Mouse (Mus musculus) kidney, postnatal 10 days (tissue): ENCODE data around the gene Map1b.
A peak's percentile ranks its signal among the peaks of the same experiment; 100 is the strongest.

Source experiments
- DNase-seq: peaks from one replicate; pipeline ENCODE4 v3.0.0; 2021; ENCODE audit warnings: mixed read lengths

Gene Map1b

DNA sequence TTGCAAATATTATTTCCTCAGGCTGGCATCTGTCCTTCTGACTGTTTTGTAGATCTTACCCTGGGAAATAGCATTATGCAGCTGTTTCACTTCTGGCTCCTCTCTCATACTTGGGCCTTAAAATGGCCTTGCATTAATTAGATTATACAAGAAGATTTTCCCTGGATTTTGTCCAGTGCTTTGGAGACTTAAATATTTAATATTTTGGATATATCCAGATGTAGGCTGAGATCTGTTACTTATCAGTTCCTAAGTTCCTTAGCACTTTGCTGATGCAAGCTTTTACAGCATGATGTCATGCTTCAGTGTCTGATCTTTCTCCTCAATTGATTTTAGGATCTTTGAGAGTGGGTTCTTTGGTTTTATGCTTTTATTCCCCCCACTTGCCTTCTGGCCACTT lies 11.6 kb upstream of the Map1b start:
- DNase-seq: no peak

DNA sequence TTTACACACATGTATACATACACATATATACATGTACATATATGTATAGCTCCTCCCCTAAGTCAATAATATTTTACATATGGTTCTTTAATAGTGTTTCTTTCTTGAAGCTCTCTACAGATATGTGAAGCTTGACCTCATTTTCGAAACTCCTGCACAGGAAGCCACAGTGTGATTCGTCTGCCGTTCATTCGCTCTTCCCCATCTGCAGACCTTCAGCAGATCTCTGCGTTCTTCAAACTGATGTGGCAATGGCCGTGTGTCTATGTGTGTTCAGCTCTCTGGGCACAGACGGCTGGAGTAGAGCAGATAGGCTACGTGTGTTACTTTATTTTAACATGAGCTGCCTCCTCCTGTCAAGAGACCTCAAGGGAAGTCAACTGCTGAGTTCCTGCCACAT lies 9.2 kb upstream of the Map1b start:
- DNase-seq: no peak

DNA sequence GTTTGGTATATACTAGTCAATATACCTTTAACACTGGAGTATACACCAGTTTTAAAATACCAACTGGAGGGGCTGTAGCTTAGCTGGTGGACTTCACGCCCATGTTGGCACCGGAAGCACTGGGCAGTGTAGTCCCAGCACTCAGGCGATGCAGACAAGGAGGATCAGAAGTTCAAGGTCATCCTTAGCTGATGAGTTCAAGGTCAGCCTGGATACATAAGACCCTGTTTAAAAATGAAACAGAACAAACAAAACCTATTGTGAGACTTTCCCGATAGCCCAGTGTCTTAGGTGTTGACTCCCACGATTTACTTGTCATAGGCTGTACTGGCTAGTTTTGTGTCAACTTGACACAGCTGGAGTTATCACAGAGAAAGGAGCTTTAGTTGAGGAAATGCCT lies 1.5 kb upstream of the Map1b start:
- DNase-seq: no peak

DNA sequence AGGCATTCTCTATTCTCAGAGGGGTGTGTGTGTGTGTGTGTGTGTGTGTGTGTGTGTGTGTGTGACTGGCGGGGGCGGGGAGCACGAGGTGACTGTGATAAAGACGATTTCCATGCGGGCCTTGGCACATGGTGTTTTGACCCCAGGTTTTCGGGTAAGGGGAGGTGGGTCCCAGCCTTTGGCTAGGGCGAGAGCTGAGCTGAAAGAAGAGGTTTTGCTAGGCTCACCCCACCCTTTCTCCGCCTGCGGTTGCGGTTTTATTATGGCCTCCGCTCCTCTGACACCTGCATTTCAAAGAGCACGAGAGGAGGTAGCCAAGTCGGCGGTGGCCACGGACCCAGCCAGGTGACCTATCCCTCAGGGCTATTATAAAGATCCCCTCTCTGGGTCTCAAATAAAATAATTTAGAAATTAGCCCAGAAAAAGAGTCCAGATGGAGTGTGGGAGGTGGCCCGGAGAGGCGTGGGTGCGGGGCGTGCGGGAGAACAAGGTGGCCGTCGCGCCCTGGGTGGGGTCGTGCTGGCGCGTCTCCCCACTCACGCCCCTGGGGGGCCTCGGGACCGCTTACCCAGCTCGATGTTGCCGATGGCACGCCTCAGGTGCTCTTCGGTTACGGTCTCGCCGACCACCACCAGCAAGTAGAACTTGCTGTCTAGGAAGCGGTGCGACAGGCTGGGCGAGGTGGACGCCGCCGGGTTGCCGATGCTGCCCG lies 448 bp downstream of the Map1b start:
- peak; percentile 34 for DNase-seq

DNA sequence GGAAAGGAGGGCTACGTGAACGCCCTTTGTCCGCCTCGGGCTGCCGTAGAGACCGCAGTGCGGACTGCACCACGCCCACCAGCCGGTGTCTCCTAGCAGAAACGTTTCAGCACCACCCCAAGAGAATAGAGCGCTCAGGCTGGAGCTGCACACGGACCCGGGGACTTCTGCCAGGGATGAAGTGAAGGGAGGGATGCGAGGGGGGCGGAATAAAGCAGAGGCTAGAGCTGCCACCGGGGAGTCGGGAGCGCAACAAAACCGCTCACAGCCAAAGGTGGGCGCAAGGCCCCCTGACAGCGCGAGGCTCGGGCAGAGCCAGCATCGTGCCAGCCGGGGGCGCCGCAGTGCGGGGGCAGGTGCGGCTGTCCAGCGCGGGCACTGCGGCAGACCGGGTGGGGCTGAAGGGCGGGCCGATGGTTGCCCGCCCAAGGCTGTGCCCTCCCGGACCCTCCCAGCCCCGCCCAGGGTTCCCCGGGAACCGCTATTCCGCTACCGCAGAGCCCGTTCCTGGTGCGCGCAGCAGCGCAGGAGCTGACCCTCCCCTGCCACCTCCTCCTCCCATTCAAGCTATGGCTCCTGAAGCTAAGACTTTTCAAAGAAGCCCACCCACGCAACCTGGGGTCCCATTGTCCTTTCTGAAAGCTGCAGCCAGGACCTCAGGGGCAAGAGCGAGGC lies 1.3 kb downstream of the Map1b start:
- DNase-seq: peak; percentile 83

DNA sequence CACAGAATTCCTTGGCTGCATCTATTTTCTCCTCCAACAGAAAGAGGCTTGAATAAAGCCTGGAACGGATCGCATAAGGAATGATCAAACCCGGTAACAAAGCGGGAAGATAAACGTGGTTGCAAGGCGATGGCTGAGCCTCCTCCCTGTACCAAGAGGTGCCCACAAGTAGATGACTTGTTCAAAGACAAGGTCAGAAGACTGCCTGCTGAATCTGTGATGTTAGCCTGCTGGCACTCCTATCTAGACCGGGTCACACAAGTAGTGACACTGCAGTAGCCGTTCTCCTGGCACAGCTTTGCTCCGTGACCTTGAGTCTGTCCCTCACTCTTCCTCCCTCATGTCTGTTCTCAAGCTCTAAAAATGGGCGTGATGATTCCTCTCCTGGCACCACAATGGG lies 2.4 kb downstream of the Map1b start:
- DNase-seq: no peak

DNA sequence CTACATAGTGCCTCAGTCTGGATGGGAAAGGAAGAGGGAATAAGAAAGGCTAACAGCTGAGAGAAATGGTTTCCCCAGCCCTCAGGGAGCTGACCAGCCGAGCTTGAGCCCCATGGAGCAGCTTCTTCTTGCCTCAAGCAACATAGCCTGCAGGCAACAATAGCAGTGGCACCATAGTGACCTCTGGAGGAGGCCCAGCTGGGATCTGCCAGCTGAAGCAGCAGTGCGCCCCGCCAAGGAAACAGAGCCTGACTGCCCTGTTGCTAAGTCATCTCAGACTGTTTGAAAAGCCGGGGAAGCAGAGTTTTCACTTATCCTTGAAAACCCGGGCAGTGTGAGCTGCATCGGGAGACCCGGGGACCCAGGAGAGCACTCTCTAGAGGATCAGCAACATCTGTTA lies 3.2 kb downstream of the Map1b start:
- peak; percentile 72 for DNase-seq

DNA sequence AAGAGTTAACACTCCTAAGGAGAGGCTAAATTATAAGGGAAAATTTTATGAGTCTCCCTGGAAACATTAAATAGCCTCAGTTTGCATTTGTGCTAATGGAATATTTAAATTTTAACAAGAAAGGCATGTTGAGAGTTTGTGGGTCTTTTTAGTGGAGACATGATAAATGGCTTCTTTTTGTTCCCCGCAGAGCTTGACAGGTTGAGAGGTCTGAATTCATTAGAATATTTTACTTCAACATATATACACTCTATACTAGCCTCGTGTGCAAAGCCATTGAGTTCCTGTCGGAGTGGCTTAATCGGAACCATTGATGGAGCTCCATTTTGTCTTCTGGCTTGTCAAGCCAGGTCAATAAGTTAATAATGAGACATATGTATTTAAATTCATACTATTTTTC lies 6.4 kb downstream of the Map1b start:
- no peak for DNase-seq

DNA sequence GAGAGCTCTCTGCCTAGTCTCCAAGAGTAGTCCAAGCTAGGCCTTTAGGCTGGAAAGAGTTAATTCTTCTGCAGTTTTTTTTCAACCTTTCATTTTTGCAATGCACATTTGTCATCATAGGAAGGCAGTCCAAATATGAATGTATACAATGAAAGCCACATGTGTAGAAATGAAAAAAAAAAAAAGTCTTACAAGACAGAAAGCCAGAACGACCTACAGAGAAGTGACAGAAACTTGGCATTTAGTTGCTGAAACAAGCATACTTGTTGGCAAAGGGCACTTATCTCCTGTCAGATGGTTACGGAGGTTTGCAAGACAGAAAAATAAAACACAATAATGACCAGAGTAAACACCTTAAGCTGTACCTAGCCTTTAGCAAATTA lies 9.8 kb downstream of the Map1b start:
- no peak for DNase-seq

DNA sequence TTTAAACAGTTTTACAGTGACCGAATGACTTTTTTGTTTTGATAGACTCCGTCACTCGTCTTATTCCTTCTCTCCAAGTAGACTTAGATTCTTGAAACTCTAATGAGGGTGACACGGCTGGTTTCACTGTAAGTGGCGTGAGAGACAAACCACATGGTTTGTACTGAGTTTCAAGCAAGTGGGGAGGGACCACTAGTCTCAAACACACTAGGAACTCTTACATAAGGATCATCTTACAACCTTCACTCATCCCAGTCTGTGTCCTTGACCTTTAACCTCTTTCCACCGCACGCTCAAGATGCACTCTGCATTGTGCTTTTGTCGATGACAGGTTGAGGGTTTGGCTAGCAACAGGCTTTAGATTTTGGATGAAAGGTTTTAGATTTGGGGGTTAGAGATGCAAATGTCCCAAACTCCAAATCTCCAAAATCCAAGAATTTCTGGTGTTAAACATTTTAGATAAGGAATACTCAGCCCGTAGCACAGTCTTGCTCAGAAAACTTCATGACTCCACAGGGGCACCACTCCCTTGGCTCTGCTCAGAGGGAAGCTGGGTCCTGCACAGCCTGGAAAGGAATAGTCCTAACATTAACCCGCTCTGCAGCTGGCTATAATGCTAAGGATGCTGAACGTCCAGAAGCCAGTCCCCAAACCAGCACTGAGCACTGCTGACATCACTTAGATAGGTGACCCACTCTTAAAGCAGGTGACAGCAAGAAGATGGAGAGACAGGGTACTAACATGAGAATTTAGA lies 10.3 kb downstream of the Map1b start:
- DNase-seq: no peak

DNA sequence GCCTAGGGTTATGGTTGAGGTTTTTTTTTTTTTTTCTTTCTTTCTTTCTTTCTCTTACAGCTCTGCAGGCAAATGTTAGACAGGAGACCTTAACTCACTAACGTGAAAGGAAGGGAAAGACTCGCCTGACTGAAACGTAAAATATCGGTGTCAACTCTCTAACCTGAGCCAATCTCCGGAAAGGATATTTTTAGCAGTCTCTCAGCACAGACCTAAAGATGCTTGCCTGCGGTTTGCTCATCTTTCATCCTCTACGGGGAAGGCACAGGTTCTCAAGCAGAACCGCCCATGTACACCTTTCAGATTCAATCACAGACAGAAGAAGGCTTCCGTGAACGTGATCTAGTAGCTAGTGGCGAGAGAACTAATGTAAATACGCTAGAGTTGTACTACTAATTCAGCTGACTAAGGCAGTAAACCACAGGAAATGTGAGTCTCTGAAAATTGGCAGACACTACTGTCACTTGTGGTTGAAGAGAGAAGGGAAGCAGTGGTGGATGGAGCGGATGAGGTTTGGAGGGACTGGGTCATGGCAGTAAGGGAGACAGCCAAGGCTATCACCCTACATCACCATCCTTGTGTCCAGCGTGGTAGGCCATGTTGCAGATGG lies 12.9 kb downstream of the Map1b start:
- DNase-seq: no peak

DNA sequence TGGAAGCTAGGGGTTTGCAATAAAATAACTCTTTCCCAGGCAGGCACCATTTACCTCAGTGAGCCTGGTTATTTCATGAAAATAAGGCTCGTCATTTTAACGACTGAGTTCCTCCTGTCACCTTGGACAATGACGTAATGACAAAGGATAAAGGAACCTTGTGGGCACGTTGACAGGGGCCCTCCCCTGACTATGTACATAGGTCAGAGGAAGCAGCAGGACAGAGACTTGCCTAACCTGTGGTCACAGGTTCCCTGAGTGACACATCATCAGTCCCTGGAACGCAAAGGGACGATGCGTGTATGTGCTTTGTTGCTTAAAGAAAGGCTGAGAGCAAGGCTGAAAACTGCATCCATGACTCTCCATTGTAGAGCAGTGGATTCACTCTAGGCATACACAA lies 13.4 kb downstream of the Map1b start:
- no peak for DNase-seq

DNA sequence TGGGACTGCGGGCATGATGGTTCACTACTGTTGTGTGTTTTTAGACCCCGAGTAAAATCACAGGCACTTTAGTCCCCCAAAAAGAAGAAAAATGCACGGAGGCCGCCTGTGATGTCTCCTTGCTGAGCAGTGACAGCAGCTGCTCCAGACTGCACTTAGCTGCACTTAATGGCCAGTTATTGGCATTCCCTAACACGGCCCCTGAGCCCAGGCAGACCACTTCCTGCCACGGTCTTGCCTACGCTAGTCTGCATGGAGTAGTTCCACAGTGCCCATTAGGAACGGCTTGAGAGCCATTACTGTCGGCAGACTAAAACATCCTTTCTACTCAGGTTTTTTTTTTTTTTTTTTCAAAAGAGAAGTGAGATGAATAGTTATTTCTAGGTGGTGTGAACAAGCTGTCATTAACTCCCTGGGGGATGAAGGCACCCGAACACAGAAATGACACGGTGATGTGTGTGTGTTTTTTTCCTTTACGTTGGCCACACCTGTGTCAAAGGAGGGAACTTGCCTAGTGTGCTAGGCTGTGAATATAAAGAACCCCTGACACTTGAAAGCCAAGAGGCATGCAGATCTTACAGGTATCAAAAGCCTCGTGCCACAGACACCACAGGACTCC lies 14.1 kb downstream of the Map1b start:
- DNase-seq: no peak

DNA sequence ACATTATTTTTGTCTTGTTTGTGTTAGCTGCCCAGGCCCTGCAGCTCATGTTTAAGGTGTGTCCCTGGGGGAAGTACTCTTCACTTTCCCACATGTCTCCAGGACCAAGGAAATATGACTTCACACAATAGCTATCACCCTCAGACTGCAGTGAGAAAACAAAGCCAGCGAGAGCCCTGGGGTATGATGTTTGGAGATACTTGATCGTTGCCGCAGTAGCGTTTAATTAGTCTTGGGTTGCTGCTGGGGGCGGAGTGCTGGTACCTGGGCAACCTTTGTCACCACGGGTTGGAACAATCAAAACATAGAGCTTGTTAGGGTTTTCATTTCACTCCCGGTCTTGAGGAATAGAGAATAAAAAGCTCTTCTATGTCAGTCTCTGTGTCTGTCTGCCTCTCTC lies 14.9 kb downstream of the Map1b start:
- no peak for DNase-seq

DNA sequence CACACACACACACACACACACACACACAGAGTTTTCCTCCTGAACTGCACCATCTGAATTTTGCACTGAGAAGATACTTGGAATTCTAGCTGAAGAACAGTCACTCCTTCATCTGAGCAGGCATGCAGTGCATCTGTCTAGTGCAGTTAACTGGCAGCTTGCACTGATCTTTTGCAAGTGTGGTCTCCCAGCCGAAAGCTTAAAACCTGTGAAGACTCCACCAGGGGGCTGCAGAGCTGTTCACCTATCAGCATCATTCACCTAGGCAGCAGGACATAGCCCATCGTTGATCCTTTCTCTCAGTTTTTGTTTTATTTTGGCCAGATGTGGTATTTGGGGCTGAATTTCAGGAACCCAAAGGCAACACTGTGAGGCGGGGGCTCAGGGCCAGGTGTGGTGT lies 15.7 kb downstream of the Map1b start:
- DNase-seq: no peak

DNA sequence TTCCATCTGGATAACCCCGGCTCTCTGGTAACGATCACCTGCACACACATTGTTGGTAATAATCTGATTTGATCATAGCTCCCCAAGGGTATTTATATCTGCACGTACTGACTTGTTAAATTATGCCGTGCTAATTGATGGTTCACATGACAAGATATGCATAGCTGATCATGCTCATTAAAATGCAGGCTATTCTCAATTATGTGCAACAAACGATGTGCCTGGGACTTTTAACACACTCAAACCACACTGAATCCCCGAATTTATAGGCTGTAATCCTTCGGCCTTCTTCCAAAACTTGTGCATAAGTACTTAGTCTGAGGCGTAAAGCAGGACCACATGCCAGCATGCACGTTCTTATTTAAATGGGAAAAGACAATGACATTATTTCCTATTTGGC lies 16.6 kb downstream of the Map1b start:
- no peak for DNase-seq

DNA sequence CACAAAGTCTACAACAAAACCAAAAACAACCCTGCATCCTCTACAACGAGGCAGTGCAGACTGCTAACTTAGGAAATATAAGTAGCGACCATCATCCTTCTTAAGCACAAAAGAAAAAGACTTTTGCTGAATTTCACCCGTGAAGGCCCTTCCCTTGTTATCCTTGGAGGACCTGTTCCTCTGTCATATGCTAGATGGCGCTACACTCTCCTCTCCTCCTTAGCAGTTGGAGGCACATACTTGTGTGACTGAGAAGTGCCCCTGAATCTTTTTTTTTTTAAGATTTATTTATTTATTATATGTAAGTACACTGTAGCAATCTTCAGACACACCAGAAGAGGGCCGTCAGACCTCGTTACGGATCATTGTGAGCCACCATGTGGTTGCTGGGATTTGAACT lies 20.2 kb downstream of the Map1b start:
- no peak for DNase-seq

DNA sequence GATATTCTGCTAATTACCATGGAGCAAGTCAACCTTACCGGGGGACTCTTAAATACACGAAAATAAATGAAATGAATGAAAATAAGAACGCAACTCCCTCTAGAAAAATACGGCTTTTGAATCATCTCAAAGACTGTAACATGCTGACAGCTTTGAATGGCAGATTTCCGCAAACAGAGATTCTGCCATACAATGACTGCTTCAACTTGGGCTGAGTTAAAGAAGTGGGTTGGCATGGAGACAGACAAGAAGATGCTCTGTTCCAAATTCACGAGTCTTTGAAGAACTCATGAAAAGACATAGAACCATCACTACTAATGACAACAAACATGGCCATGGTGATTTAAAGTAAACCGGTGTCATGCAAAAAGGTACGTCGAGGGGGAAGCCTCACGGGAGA lies 21.9 kb downstream of the Map1b start:
- no peak for DNase-seq

DNA sequence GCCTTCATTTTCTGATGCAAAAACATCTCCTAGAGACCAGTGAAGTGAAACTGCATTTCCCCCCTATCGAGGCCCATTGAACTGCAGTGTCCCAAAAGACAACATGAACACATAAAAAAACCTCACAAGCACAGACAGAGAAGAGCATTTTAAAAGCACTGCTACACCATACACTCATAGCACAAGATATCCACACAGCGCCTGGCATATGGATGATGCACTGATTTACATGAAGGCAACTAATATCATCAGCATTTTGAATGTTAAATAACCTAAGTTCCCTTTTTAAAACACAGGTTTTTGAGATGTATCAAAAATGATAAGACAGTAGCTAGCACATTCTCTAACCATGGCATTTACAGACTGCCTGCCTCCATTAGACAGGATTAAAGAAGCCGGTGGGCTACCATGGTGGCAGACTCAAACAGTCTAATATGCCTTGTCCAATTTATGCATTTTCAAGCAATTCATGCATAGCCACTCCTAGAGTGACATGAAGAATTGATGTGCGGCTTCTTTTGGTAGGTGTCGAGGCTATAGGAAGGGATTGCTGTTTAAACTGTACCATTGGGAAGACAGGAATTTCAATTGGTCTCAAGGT lies 22.9 kb downstream of the Map1b start:
- no peak for DNase-seq

DNA sequence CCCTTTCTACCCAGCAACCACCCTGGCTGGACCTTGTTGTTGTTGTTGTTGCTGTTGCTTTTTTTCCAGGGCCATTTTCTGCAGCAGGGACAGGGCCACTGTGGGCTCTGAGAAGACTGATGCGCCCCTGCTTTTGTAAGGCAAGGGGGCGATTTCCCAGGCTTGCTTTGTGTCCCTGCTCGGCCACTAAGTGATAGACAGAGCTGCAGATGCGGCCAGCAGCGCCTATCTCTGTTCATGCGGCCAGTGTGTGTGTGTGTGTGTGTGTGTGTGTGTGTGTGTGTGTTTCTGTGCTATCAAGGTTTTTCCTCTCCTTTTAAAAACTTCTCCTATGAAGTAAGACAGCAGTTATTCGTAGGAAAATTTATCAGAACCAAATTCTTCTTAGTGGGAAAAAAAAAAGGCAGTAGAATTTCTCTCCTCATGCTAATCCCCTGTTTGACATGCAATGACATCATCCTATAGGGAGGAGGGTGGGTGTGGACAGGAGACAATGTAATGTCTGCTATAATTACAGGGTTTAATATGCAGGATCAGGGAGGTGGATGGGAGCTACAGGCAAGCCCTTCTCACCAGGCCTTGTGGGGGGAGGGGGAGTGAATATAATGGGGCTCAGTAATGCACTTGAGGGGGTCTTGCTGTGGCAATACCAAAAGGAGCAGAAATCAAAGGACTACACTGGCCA lies 23.6 kb downstream of the Map1b start:
- no peak for DNase-seq

DNA sequence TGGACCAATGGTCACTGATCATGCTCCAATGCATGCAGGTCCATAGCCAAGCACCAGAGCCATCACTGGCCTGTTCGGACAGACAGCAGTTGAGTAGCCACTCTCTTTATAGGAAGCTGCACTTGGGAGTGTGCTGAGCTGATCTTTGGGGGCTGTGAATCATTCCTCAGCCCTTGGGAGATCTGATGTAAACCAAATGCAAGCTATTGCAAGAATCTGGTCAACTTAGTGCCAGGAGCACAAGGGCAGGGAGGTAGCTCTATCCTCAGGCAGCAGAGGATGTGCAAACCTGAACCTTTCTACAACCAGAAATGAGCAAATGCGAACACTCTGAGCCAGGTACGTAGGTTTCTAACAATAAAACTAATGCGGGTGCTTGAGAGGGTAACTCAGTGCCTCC lies 26.3 kb downstream of the Map1b start:
- DNase-seq: no peak

DNA sequence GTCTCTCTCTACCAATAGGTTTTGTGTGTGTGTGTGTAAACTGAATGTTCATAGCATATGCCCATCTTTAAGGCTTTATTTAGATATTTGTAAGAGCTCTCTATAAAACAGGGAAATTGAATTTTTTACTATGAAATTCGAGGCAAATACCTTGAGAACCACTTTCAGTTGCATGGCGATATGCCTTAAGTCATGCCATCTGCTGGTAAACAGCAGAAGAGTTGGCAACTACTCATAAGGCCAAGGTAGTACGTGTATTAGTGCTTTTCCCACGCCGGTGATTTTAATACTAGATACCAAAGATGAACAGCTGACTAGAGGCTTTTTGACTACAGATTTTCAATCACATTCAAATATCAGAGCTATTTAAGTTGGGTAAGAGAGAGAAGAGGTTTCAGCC lies 27.2 kb downstream of the Map1b start:
- DNase-seq: no peak
